Mouse (Mus musculus) testis, postnatal 14 days (tissue): ENCODE measurements around the gene Rock2.

Experiments
- DNase-seq: peaks from one replicate; pipeline ENCODE4 v3.0.0; 2021; ENCODE audit warnings: low spot score

The Rock2 gene

GRCm38 (mm10) chr12:16900625-16901222 lies 6.0 kb downstream of the Rock2 start:
- DNase-seq: no peak

GRCm38 (mm10) chr12:16903949-16904635 lies 9.4 kb downstream of the Rock2 start:
- DNase-seq: no peak

- DNase-seq: no peak
These were observed 12.7 kb downstream of the Rock2 start for GRCm38 (mm10) chr12:16907282-16907846.

DNA sequence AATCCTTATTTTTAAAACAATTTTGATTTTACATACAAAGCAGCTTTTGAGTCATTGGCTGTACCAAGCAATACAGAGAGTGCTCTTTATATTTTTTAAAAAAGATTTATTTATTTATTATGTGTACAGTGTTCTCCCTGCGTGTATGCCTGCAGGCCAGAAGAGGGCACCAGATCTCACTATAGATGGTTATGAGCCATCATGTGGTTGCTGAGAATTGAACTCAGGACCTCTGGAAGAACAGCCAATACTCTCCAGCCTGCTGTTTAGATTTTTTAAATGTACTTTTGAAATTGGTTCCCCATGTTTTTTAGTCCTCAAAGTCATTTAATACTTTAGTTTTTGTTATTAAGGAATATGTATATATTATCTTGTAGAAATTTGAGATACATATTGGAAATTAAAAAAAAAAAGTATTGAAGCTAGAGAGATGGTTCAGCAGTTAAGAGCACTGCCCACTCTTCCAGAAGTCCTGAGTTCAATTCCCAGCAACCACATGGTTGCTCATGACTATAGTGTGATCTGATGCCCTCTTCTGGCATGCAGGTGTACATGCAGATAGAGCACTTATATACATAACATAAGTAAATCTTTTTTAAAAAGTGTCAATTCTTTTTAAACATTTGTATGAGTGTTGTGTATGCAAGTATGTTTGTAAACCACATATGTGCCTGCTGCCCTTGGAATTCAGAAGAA lies 13.4 kb downstream of the Rock2 start:
- DNase-seq: no peak

GRCm38 (mm10) chr12:16911524-16911923 lies 16.8 kb downstream of the Rock2 start:
- DNase-seq: no peak

DNA sequence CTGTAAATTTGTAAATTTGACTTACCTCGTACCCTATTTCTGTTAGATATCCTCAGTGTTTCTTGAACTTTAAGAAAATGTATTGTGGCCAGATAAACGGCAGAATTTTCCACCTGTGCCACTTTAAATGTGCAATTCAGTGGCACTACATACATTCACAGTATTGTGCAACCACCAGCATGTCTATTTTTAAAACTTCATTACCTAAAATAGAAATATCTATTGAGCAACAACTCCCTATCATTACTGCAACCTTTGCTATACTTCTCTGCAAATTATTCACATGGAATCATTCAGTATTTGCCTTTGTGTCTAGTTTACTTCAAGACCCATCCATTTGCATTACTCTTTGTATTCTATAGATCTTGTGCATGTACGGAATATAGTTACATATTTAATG lies 17.9 kb downstream of the Rock2 start:
- no peak for DNase-seq

- no peak for DNase-seq
These were observed 25.6 kb downstream of the Rock2 start for GRCm38 (mm10) chr12:16920186-16920860.

- no peak for DNase-seq
These were observed 33.2 kb downstream of the Rock2 start for GRCm38 (mm10) chr12:16927889-16928288.

DNA sequence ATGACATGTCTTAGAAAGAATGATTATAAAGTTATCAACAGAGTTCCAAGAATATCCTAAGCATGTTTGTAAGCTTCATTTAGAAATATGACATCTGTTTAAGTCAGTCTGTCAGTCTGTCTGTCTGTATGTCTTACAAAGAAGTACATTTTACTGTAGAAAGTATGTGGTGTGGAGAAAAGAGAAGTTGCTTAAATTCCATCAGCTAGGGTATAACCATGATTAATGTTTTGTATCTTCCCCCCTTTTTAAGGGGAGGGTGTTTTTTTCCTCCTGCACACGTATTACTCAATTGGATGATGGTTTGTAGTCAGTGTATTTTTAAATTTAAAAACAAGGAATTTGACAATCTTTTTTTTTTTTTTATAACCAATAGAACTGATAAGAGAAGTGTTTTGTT lies 39.7 kb downstream of the Rock2 start:
- DNase-seq: no peak

- DNase-seq: no peak
These were observed 47.3 kb downstream of the Rock2 start for GRCm38 (mm10) chr12:16941976-16942375.

DNA sequence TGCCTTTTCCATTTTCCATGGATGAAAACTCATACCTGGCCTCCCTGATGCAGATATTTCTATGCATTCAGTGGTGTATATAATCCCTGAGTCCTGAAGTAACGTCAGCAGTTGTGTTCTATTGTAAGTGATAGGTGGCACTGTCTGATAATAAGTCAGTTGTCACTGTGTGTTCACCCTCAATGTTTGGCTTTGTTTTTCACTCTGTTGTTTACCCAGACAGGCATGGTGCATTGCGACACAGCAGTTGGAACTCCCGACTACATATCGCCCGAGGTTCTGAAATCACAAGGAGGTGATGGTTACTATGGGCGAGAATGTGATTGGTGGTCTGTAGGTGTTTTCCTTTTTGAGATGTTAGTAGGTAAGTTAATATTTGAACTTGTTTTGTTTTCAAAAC lies 53.5 kb downstream of the Rock2 start:
- no peak for DNase-seq

GRCm38 (mm10) chr12:16958851-16959250 lies 64.2 kb downstream of the Rock2 start:
- DNase-seq: no peak

GRCm38 (mm10) chr12:16963354-16963753 lies 68.7 kb downstream of the Rock2 start:
- no peak for DNase-seq

- DNase-seq: no peak
These were observed 72.1 kb downstream of the Rock2 start for GRCm38 (mm10) chr12:16966811-16967210.

- no peak for DNase-seq
These were observed 82.4 kb downstream of the Rock2 start for GRCm38 (mm10) chr12:16977120-16977519.

GRCm38 (mm10) chr12:16985778-16986177 lies 91.1 kb downstream of the Rock2 start:
- no peak for DNase-seq

- no peak for DNase-seq
These were observed 96.7 kb downstream of the Rock2 start for GRCm38 (mm10) chr12:16991376-16991775.

- no peak for DNase-seq
These were observed 97.7 kb downstream of the Rock2 start for GRCm38 (mm10) chr12:16992355-16992754.

DNA sequence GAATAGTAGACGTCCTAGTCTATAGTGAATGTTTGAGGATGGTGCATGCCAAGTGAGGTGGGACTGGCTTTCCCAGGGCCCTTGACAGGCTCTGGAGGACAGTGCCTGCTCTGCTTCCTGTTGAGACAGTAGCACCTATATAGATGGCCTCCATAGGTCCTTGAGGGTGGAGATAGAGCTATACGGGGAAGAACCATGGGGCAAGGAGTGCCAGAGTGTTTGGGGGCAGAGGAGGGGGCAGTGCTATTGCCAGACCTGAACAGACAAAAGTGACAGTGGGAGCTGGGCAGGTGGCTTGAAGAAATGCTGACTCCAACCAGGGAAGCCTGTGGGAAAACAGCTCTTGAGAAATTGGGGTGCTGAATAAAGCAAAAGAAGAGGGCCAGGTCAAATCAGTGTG lies 99.6 kb downstream of the Rock2 start:
- no peak for DNase-seq

DNA sequence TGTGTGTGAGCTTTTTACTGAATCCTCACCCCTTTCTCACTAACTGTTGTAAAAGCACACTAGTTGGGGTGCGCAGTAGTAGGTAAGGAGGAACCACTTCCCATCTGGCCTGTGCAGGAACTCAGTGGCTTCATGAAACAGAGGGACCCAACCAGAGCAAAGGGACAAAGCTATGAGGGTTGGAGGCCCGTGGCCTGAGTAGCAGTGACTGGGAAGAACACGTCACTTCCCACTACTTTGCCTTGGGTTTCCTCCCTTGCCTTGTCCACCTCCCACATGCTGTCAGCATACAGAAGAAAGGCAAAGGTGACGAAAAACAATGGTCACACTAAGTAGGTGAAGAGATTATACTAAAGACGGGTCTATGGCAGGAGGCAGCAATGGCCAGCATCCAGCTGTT lies 101.6 kb downstream of the Rock2 start:
- no peak for DNase-seq

GRCm38 (mm10) chr12:16996886-16997462 lies 102.3 kb downstream of the Rock2 start:
- no peak for DNase-seq

- no peak for DNase-seq
These were observed 104.5 kb downstream of the Rock2 start for GRCm38 (mm10) chr12:16999146-16999545.
